Mouse (Mus musculus): ENCODE measurements around the gene AW011738. TPM values are rescaled to one million over a fixed set of nuclear protein-coding genes. Genes with fewer than 3 reads are reported as not detected.

The AW011738 gene
- polyA plus RNA-seq, 1 experiment from 2014 or later: 0.96 TPM

DNA sequence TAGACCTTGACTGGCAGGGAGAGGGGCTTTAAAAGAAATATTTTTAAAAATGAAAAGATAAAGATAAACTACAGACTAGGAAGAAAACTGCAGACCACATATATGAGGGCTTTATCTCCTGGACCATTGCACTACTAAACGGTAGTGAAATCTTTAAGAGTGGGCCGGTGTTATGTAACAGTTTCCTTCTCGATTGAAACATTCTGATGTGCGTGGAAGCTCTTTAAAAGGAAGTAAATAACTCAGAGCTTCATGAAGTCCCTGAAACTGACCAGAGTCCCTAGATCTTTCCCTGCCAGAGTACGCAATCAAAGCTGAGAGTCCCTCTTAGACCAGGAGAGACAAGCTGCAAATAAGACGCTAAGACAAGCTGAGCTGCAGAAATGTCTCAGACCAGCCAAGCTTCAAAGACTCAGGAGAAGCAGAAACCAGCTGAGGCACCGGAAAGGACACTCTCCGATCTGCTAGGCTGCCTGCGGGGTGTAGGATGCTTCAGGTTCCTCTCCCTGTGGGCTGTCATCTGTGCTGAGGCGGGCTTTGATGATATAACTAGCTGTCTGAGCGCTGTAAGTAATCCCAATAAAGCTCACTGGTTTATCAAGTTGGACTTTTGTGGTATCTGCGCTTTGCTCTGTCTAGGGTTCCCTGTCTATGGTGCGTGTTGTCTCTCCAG lies 7.0 kb downstream of the AW011738 start:
- DNase-seq (no peak), ATAC-seq (ENCODE audit: low FRiP score, low TSS enrichment) (no peak)
- H3K36me3 ChIP-seq (ENCODE audit: control insufficient read depth, insufficient read depth, low read length): no peaks in the 10 kb centered on the region
- H3K27ac ChIP-seq (replicated peaks; ENCODE audit: low read depth, low read length): no peak overlapping the region
- 80% methylated on average over 13 of the region's 13 CpGs for WGBS
- no peaks in the 10 kb centered on the region for H3K9me3 ChIP-seq (ENCODE audit: control insufficient read depth, low read length)
- H3K27me3 ChIP-seq (ENCODE audit: control insufficient read depth, insufficient read depth, low read length): no peaks in the 10 kb centered on the region
- no peaks in the 10 kb centered on the region for H3K4me1 ChIP-seq (ENCODE audit: control insufficient read depth, insufficient read depth, low read length)
- no peak overlapping the region for H3K4me3 ChIP-seq (replicated peaks; ENCODE audit: low read depth, low read length)
- no peak overlapping the region for H3K4me2 ChIP-seq (ENCODE audit: low read length)
- H3K9ac ChIP-seq (replicated peaks; ENCODE audit: low read length): no peak overlapping the region

DNA sequence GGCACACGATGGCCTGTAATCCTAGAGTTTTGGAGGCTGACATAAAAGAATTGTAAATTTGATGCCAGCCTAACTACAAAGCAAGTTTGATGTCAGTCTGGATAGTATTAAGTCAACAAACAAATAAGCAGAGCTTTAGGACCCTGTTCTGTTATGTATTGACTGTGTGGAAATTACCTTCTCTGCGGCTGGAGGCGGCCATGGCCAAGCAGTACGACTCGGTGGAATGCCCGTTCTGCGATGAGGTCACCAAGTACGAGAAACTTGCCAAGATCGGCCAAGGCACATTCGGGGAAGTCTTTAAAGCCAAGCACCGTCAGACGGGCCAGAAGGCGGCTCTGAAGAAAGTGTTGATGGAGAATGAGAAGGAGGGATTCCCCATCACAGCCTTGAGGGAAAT lies 10.0 kb downstream of the AW011738 start:
- 94% methylated on average over 13 of the region's 13 CpGs for WGBS
- H3K36me3 ChIP-seq (ENCODE audit: control insufficient read depth, insufficient read depth, low read length): no peaks in the 10 kb centered on the region
- no peaks in the 10 kb centered on the region for H3K27me3 ChIP-seq (ENCODE audit: control insufficient read depth, insufficient read depth, low read length)
- H3K4me3 ChIP-seq (replicated peaks; ENCODE audit: low read depth, low read length): no peak overlapping the region
- no peak for ATAC-seq (ENCODE audit: low FRiP score, low TSS enrichment)
- H3K4me1 ChIP-seq (ENCODE audit: control insufficient read depth, insufficient read depth, low read length): no peaks in the 10 kb centered on the region
- no peak overlapping the region for H3K9ac ChIP-seq (replicated peaks; ENCODE audit: low read length)
- no peak overlapping the region for H3K4me2 ChIP-seq (ENCODE audit: low read length)
- no peak overlapping the region for H3K27ac ChIP-seq (replicated peaks; ENCODE audit: low read depth, low read length)
- DNase-seq: no peak
- no peaks in the 10 kb centered on the region for H3K9me3 ChIP-seq (ENCODE audit: control insufficient read depth, low read length)

DNA sequence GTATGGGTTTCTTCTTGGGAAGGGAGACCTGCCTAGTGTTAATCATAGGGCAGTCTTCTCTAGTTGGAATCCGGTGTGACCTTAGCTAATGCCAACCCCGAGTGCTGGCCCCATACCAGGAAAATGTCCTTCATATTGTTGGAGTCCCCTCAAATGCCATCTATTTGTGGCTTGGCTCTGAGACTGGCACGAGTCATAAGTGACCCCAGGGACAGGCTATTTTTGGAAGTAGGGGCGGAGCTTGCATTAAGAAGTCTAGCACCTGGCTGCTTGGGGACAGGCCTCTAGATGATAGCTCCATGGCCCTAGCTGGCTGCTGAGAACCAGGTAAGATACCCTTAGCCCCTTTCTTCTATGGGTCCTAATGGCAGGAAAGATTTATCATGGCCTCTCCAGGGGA lies 12.5 kb downstream of the AW011738 start, which contains the start of gene Perm1:
Gene Perm1, plus strand, starts transcription at position 220 of the 400 bp plus-strand sequence.
- no peaks in the 10 kb centered on the region for H3K4me1 ChIP-seq (ENCODE audit: control insufficient read depth, insufficient read depth, low read length)
- no peak for DNase-seq
- H3K36me3 ChIP-seq (ENCODE audit: control insufficient read depth, insufficient read depth, low read length): no peaks in the 10 kb centered on the region
- WGBS: 83% methylated on average over 4 of the region's 4 CpGs
- H3K27me3 ChIP-seq (ENCODE audit: control insufficient read depth, insufficient read depth, low read length): no peaks in the 10 kb centered on the region
- H3K9ac ChIP-seq (replicated peaks; ENCODE audit: low read length): no peak within 1 kb of the TSS
- ATAC-seq (ENCODE audit: low FRiP score, low TSS enrichment): no peak
- no peak within 1 kb of the TSS for H3K27ac ChIP-seq (replicated peaks; ENCODE audit: low read depth, low read length)
- H3K4me2 ChIP-seq (ENCODE audit: low read length): no peak within 1 kb of the TSS
- no peak within 1 kb of the TSS for H3K4me3 ChIP-seq (replicated peaks; ENCODE audit: low read depth, low read length)
- H3K9me3 ChIP-seq (ENCODE audit: control insufficient read depth, low read length): no peaks in the 10 kb centered on the region

DNA sequence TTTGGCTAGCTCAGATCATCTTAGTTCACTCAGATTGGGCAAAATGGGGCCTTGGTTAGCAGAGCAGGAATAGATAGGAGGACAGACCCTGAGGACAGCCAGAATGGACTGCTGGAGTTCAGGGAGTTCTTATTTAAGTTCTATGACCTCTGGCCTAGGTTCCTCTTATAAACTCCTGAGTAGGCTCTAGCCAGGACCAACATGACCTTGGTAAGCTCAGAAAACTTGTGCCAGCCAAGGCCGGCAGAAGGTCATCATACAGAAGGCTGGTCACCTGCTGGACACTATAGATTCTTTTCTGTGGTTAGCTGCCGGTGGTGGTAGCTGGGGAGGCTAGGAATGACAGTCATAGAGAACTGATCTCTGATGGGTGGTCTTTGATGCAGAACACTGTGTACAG lies 13.1 kb downstream of the AW011738 start:
- ATAC-seq (ENCODE audit: low FRiP score, low TSS enrichment) (no peak), DNase-seq (no peak)
- H3K9ac ChIP-seq (replicated peaks; ENCODE audit: low read length): no peak overlapping the region
- 92% methylated on average over 2 of the region's 2 CpGs for WGBS
- H3K4me3 ChIP-seq (replicated peaks; ENCODE audit: low read depth, low read length): no peak overlapping the region
- H3K9me3 ChIP-seq (ENCODE audit: control insufficient read depth, low read length): no peaks in the 10 kb centered on the region
- H3K27me3 ChIP-seq (ENCODE audit: control insufficient read depth, insufficient read depth, low read length): no peaks in the 10 kb centered on the region
- H3K4me2 ChIP-seq (ENCODE audit: low read length): no peak overlapping the region
- H3K4me1 ChIP-seq (ENCODE audit: control insufficient read depth, insufficient read depth, low read length): no peaks in the 10 kb centered on the region
- H3K36me3 ChIP-seq (ENCODE audit: control insufficient read depth, insufficient read depth, low read length): no peaks in the 10 kb centered on the region
- no peak overlapping the region for H3K27ac ChIP-seq (replicated peaks; ENCODE audit: low read depth, low read length)

DNA sequence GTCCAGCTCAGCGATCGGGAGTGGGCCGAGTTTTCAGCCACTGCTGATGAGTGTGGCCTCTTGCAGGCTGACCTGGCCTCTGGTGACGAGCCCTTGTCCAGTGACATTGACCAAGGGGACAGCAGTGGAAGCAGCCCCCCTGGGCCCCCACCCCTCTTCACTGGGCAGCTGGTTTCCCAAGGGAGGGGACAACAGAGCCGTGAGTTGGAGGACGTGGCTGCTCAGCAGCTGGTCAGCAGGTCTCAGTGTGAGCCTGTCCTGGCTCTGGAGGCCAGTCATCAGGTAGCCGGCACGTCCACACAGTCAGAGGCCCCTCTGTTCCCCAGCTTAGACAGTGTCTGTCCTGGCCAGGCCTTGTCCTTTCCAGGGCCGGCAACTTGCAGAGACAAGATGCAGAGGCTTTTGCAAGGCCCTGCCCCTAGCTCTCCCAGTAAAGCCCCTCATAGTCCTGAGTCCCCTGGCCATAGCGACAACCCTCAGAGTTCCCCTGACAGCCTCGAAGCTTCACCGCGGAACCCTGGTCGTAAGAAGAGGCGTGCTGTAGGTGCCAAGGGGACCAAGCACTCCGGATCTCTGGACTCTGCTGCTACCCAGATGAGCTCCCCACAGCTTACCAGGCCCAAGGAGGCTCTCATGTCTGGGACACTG lies 14.0 kb downstream of the AW011738 start:
- no peak for ATAC-seq (ENCODE audit: low FRiP score, low TSS enrichment)

DNA sequence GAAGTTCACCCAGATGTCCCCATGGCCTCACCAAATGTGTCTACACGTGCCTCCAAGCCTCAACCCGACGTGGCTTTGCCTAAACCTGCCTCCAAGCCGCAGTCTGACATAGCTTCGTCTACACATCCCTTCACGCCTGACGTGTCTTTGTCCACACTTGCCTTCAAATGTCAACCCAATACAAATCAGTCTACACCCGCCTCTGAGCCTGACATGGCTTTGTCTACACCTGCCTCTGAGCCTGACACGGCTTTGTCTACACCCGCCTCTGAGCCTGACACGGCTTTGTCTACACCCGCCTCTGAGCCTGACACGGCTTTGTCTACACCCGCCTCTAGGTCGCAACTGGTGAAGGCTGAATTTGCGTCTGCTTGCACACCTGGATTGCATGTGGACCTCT lies 14.7 kb downstream of the AW011738 start:
- Histone ChIP-seq H3K4me3 (replicated peaks; ENCODE audit: low read depth, low read length) (no peak overlapping the region), H3K27ac (replicated peaks; ENCODE audit: low read depth, low read length) (no peak overlapping the region), H3K9ac (replicated peaks; ENCODE audit: low read length) (no peak overlapping the region), H3K4me2 (ENCODE audit: low read length) (no peak overlapping the region), H3K36me3 (ENCODE audit: control insufficient read depth, insufficient read depth, low read length) (no peaks in the 10 kb centered on the region), H3K27me3 (ENCODE audit: control insufficient read depth, insufficient read depth, low read length) (no peaks in the 10 kb centered on the region), H3K9me3 (ENCODE audit: control insufficient read depth, low read length) (no peaks in the 10 kb centered on the region), H3K4me1 (ENCODE audit: control insufficient read depth, insufficient read depth, low read length) (no peaks in the 10 kb centered on the region)
- WGBS: 74% methylated on average over 16 of the region's 16 CpGs
- DNase-seq (no peak), ATAC-seq (ENCODE audit: low FRiP score, low TSS enrichment) (no peak)

More for the DNA sequence above, 14.0 kb downstream of the AW011738 start:
- WGBS: 84% methylated on average over 16 of the region's 16 CpGs
- Histone ChIP-seq H3K4me1 (ENCODE audit: control insufficient read depth, insufficient read depth, low read length) (no peaks in the 10 kb centered on the region), H3K4me2 (ENCODE audit: low read length) (no peak overlapping the region), H3K4me3 (replicated peaks; ENCODE audit: low read depth, low read length) (no peak overlapping the region), H3K9me3 (ENCODE audit: control insufficient read depth, low read length) (no peaks in the 10 kb centered on the region), H3K27ac (replicated peaks; ENCODE audit: low read depth, low read length) (no peak overlapping the region), H3K36me3 (ENCODE audit: control insufficient read depth, insufficient read depth, low read length) (no peaks in the 10 kb centered on the region), H3K27me3 (ENCODE audit: control insufficient read depth, insufficient read depth, low read length) (no peaks in the 10 kb centered on the region), H3K9ac (replicated peaks; ENCODE audit: low read length) (no peak overlapping the region)
- no peak for DNase-seq

DNA sequence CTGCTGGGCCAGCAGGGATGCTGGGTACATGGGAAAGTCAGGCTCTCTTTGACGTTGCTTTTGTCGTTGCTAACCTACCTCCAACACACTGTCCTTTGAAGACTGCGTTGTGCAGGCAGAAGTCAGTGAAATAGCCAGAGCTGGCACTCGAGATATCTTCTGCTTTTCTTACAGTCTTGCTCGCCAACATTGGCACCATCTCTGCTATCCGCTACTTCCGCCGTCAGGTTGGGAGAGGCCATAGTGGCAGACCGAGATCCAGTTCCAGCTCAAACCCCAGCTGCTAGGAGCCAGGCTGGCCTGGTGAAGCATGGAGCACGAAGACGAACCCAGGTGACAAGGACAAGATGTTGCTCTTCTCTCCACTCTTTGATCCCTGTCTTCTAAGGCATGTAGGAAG lies 16.8 kb downstream of the AW011738 start:
- Histone ChIP-seq H3K9me3 (ENCODE audit: control insufficient read depth, low read length) (no peaks in the 10 kb centered on the region), H3K4me1 (ENCODE audit: control insufficient read depth, insufficient read depth, low read length) (no peaks in the 10 kb centered on the region), H3K9ac (replicated peaks; ENCODE audit: low read length) (no peak overlapping the region), H3K36me3 (ENCODE audit: control insufficient read depth, insufficient read depth, low read length) (0 out of 2 replicates have a peak, but pooled peaks cover 2% of the 10 kb centered on the region), H3K27ac (replicated peaks; ENCODE audit: low read depth, low read length) (no peak overlapping the region), H3K4me3 (replicated peaks; ENCODE audit: low read depth, low read length) (no peak overlapping the region), H3K4me2 (ENCODE audit: low read length) (no peak overlapping the region), H3K27me3 (ENCODE audit: control insufficient read depth, insufficient read depth, low read length) (no peaks in the 10 kb centered on the region)
- no peak for DNase-seq
- WGBS: 87% methylated on average over 11 of the region's 11 CpGs
- ATAC-seq (ENCODE audit: low FRiP score, low TSS enrichment): no peak

DNA sequence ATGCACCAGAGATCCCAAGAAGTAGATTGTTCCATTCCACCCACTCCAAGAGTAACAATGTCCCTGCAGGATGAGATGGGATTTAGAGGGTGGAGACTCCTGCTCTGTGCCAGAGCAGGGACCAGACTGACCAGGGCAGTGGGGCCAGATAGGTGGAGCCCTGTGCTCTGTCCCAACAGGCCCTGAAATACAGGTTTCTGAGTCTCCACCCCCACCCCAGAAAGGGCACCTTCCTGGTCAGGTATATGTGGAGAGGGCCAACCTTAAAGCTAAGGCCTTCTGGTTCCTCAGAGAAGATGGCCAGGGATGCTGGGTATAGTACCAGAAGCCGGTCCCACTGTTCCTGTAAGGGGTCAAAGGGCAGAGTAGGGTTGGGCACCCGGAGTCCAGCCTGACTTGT lies 21.2 kb downstream of the AW011738 start:
- WGBS: 83% methylated on average over 2 of the region's 2 CpGs
- no peak for ATAC-seq (ENCODE audit: low FRiP score, low TSS enrichment)
- Histone ChIP-seq H3K4me1 (ENCODE audit: control insufficient read depth, insufficient read depth, low read length) (no peaks in the 10 kb centered on the region), H3K27me3 (ENCODE audit: control insufficient read depth, insufficient read depth, low read length) (no peaks in the 10 kb centered on the region), H3K27ac (replicated peaks; ENCODE audit: low read depth, low read length) (no peak overlapping the region), H3K9me3 (ENCODE audit: control insufficient read depth, low read length) (no peaks in the 10 kb centered on the region), H3K4me2 (ENCODE audit: low read length) (no peak overlapping the region), H3K36me3 (ENCODE audit: control insufficient read depth, insufficient read depth, low read length) (peaks cover 6% of the 10 kb centered on the region), H3K4me3 (replicated peaks; ENCODE audit: low read depth, low read length) (no peak overlapping the region), H3K9ac (replicated peaks; ENCODE audit: low read length) (no peak overlapping the region)
- no peak for DNase-seq
